Mouse (Mus musculus) neutrophil, adult 65 days (primary cell): ENCODE data around the gene Stard3nl. TPM values are rescaled to one million over a fixed set of nuclear protein-coding genes. Genes with fewer than 3 reads are reported as not detected.

Experiments
- total RNA-seq: library from RNA; stranded (reverse); gene quantifications from 2 replicates; pipeline ENCODE4 v1.2.4, GENCODE M21; 2023

The Stard3nl gene
- 26.3 and 30.0 TPM in 2 replicates for total RNA-seq

DNA sequence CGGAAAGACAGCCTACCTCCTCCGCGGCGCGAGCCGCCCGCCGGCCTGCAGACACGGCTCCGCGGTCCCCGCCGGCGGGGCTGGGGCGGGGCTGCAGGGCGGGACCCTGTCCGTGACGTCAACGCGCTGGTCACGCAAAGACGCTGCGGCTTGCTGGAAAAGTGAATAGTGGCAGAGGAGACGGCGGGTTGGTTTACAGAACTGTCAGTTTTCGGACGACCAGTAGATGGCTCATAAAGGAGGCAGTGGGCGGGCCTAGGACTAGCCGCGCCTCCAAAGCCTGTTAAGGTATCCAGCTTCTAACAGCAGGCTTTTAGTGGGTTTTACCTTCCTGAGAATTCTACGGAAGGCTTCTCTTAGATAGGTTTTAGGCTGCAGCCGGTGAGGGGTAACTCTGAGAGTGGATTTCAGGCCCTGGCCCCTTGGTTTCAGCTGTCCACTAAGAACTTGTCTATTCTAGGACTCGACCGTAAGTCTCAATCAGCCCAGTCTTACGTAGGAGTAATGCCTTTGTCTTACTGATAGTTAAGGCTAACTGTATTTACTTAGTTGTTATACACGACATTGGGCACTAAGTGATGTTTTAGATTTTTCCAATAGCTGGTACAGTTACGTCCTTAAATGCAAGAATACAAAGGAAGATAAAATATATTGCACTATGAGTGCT, at the start of gene Stard3nl:
Stard3nl (minus strand) TSS at position 108 of the 667 bp plus-strand sequence.

Other genes starting within 250 kb of the Stard3nl start
- gene Epdr1, start 224.1 kb upstream of the Stard3nl start, total RNA-seq = 0.16 and 0.47 TPM in 2 replicates
- 0.60 TPM in 1 of 2 replicates, not detected in the other for gene Sfrp4, start 227.3 kb upstream of the Stard3nl start, total RNA-seq